Mouse (Mus musculus) gastrocnemius, adult 2 months (tissue): ENCODE data around the gene Fxn. TPM values are rescaled to one million over a fixed set of nuclear protein-coding genes. Genes with fewer than 3 reads are reported as not detected.

Source experiments
- DNase-seq: peaks from one replicate; pipeline ENCODE4 v3.0.0; 2022
- H3K27ac ChIP-seq: fragments of 200-600 bp; 2 replicates; pipeline ENCODE4 v1.8.1; 2022; ENCODE audit warnings: mild to moderate bottlenecking
- H3K4me3 ChIP-seq: fragments of 200-600 bp; 2 replicates; pipeline ENCODE4 v1.8.1; 2022; ENCODE audit warnings: mild to moderate bottlenecking, moderate library complexity
- CTCF ChIP-seq: fragments of 200-600 bp; IDR thresholded peaks from 2 replicates; pipeline ENCODE4 v1.8.1; 2022; ENCODE audit warnings: antibody characterized with exemption, mild to moderate bottlenecking, moderate library complexity
- intact Hi-C: fragments of 180-260 bp; cut with DNase I; formaldehyde crosslinking; loops from one replicate; pipeline ENCODE4 v1.15.1; 2025
- long read RNA-seq, 2 experiments: library from polyadenylated mRNA; stranded (forward); transcript quantifications; one replicate each; pipeline ENCODE4 v2.0.0; 2021
- total RNA-seq, 2 experiments: library from RNA; stranded (reverse); gene quantifications; 2 replicates each; pipeline ENCODE4 v1.2.3; 2021

The Fxn gene
- 10 to 100 TPM; 19.7 to 19.8 TPM for total RNA-seq
- long read RNA-seq, experiment 1, transcript Fxn-201 (5 exons, 1,114 nt), result major isoform, 52 of 52 reads
- long read RNA-seq, experiment 1, partial matches to known transcripts, result 0 of 52 reads
- long read RNA-seq, experiment 1, other reads (novel, unspliced or antisense), result 0 of 52 reads
- long read RNA-seq, experiment 2, transcript Fxn-201 (5 exons, 1,114 nt), result major isoform, 42 of 47 reads
- long read RNA-seq, experiment 2, partial matches to known transcripts, result 0 of 47 reads
- long read RNA-seq, experiment 2, other reads (novel, unspliced or antisense), result 3 of 47 reads

DNA sequence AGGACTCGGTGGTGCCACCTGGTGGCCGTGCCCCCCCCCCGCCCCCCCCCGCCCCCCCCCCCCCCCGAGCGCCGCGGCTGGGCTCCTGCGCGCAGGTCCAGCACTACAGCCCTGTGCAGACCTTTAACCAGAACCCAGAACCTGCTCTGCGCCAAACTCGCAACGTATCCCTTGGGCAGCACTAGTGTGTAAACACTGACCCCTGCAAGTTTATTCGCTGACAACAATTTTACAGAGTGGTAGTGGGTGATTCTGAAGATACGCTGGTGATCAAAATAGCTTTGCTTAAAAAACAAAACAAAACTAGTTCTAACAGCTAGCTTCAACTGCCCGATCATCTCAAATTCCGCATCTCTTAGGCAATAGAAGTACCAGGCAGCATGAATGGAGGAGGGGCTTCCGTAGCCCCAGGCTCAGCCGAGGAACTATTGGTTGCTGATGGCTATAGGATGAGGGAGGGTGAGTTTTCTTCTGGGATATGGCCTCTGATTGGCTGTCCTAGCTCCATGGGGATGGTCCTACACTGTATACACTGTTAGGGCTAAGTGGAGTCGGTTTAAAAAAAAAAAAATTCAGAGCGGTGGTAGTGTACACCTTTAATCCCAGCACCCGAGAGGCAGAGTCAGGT, at the start of gene Fxn:
Gene Fxn (minus strand): TSS at position 5 of the 628 bp plus-strand sequence.
- TF ChIP-seq CTCF, result peak; percentile 21; the same call in 1 of the 2 replicates
- DNase-seq, result no peak
- intact Hi-C loops, result loop anchor here (2.0 kb wide), 1 partner anchor 594 kb away; the partner anchor contains the start of gene Ptar1
- H3K4me3 ChIP-seq, result peak within 1 kb of the TSS; percentile 90
- peak within 1 kb of the TSS; percentile 97 for H3K27ac ChIP-seq

DNA sequence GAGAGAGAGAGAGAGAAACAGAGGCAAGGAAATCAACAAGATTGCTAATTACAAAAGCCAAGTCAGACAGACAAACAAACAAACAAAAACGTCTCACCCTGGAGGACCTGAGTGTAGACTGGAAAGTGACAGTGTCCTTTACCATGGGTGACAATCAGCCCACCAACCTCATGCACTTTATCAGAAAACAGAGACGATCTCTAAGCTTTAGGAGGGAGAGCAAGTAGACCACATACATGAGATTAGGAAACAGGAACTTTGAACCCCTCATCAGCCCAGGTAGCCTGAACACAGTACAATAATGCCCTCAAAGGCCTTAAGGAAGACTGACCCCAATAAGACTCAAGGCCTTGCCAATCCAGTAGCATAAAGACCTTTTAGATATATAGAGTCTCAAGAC, 47.5 kb upstream of the Fxn start:
- Histone ChIP-seq H3K27ac (no peak overlapping the region), H3K4me3 (no peak overlapping the region)
- intact Hi-C loops, result no loop called here
- TF ChIP-seq CTCF, result no peak
- no peak for DNase-seq

DNA sequence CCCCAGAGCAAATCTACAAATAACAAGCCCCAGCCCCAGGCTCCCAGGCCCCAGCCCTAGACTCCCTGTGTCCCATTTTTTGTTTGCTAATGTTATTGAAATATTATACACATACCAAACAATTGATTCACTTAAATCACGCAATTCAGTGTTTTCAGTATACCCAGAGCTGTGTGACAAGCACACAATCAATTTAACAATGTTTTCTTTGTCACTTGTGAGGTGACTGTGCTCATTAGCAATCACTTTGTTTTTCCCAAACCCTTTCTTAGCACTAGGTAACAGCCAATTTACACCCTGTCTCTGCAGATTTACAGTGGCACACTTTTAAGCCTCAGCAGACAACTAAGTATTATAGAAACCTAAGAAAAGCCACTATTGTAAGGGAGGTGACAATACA, 46.6 kb upstream of the Fxn start:
- no peak for DNase-seq
- H3K27ac ChIP-seq, result no peak overlapping the region
- TF ChIP-seq CTCF, result no peak
- H3K4me3 ChIP-seq, result no peak overlapping the region
- intact Hi-C loops, result no loop called here

DNA sequence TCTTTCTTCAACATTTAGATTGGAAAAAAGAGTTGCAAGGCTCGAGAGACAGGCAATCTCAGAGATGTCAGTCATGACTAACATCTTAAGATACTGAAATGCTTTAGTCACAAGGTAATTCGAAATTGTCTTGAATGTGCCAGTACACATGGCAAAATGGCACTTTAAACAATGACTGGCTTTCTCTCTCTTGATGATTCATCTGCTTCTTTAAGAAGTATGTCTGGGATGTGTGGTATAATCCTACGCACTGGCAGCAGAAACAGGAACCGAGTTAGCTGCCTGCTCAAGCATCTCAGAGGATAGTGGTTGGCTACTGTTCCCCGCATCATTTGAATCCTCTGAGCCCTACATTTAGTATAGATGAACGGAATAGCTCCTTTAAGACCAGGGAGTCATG, 45.3 kb upstream of the Fxn start:
- Histone ChIP-seq H3K4me3 (no peak overlapping the region), H3K27ac (no peak overlapping the region)
- TF ChIP-seq CTCF, result no peak
- DNase-seq, result no peak
- intact Hi-C loops, result no loop called here

DNA sequence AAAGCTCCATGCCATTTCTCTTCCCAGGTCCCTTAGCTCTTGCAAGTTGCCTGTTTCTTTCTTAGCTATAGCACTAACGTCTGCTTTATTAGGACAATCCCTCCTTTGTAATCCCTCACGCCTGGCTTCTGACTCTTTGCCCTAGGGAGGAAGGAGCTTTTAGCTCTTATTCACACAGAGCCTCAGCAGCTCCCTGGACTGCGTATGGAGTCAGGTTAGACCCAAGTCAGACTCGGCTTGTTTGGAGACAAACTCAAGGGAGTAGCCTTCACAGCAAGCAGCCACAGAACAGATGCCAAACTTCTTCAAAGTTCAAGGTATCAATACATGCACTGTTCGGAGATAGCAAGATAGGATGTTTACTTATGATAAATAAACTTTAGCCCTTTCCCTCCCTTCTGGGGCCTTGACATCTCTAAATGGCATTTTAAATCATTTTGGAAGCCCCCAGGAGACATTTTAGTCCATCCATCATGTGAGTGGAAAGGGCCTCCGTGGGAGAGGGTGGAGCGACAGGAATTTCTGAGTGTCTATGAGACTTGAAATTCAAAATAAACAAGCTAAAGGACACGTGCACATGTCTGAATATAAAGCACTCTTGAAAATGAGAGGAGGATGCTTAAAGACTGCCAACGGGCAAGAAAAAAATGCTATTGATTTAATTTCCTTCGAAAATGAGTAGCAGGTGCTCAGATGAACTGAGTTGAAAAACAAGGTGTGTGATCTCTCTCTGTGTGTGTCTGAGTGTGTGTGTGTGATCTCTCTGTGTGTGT, 43.6 kb upstream of the Fxn start:
- no peak for DNase-seq
- Histone ChIP-seq H3K4me3 (no peak overlapping the region), H3K27ac (no peak overlapping the region)
- intact Hi-C loops, result no loop called here
- no peak for TF ChIP-seq CTCF

DNA sequence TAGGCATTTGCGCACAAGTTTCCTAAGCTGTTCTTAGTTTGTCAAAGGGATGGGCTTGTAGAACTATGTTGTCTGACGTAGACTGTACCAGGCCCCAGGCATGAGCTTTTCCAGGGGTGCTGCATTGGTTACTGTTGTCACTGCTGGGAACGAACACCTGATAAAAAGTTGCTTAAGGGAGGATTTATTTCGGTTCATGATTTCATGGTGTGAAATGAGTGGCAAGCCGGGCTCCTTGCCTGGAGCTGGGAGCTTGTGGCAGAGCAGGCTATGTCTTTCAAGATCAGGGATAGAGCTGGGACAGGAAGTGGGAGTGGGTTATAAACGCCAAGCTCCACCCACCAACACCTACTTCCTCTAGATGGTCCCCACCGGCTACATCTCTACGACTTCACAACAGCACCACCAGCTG, 41.5 kb upstream of the Fxn start:
- Histone ChIP-seq H3K4me3 (no peak overlapping the region), H3K27ac (no peak overlapping the region)
- TF ChIP-seq CTCF, result no peak
- no peak for DNase-seq
- intact Hi-C loops, result no loop called here

DNA sequence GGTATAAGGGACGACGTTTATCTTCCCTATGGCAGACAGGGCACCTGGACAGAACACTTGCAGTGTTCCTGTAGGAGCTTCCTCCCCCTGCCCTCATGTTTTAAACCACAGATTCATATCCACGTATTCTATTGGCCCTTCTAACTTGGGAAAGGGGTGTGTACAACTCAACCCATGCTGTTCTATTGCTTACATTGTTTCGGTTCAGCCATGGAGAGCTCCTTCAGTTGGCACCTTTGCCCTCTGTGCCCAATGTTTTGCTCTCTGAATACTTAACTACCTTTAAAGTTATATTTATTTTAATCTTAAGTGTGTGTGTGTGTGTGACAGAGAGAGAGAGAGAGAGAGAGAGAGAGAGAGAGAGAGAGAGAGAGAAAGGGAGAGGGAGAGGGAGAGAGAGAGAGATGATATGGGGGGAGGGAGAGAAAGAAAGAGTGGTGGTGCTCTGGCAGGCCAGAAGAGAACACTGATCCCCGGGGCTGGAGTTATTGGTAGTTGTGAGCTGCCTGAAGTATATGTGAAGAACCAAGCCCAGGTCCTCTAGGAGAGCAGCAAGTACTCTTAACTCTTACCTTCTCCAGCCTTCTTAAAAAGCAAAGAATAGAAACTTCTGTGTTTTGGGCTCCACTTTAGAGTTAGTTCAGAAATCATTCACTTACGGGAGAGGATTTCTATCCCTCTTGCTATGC, 41.0 kb upstream of the Fxn start:
- no peak overlapping the region for H3K4me3 ChIP-seq
- TF ChIP-seq CTCF, result no peak
- no peak overlapping the region for H3K27ac ChIP-seq
- intact Hi-C loops, result no loop called here
- DNase-seq, result no peak

DNA sequence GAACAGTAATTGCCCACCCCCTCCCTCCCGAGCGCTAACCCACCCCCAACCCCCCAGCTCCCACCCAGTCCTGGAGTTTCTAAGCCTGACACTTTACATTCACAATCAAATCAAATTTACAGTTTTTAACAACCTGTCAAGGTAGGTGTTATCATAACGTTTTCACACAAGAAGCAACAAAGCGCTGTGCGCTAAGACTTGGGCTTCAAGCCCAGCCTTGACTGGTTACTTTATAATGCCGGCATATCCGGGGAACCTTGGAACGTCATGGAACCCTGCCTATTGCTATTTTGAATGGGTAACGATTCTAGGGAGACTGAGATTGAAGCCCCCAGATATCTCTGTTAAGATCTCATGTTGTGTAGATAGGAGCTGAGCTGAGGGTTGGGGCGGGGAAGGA, 37.8 kb upstream of the Fxn start:
- TF ChIP-seq CTCF, result no peak
- DNase-seq, result no peak
- Histone ChIP-seq H3K27ac (no peak overlapping the region), H3K4me3 (no peak overlapping the region)
- intact Hi-C loops, result no loop called here

DNA sequence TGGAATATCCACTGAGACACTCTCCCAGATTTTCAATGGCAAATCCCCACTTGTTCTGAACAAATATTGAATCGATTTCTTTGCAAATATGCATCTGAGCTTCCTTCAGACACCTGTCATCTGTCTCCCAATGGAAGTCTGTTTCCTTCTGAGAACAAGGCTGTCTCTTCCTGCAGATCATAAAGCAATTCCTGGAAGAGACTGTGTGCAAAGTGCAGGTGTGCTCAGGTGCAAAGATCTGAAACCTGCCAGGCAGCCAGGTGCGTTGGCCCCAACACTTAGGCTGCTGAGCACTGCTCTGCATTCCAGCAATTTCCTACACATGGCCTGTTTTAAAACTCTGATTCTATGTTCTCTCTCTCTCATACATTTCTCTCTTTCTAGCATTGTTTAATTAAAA, 37.3 kb upstream of the Fxn start:
- intact Hi-C loops, result no loop called here
- Histone ChIP-seq H3K4me3 (no peak overlapping the region), H3K27ac (no peak overlapping the region)
- no peak for DNase-seq
- no peak for TF ChIP-seq CTCF

DNA sequence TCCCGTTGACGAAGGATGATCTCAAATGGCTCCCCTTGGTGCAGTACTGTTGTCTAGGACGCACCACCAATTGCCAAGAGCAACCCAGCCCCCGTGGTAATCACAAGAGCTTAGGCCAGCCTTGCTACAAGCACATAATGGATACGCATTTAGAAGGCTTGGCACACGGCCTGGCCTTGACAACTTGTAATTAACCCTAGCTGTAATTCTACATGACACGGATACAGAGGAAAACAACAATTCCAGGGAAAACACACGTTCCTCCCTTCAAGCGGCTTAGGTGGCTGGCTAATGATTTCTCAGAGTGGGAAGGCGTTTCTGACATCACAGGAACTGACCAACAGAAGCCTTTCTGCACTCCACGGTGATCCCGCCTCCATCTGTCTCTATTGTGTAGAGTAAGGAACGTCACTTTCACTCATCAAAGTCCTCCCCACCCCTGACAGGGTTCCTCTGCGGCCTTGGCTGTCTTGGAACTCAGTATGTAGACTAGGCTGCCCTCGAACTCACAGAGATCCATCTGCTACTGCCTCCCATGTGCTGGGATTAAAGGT, 36.7 kb upstream of the Fxn start:
- intact Hi-C loops, result no loop called here
- H3K4me3 ChIP-seq, result no peak overlapping the region
- TF ChIP-seq CTCF, result no peak
- no peak overlapping the region for H3K27ac ChIP-seq
- DNase-seq, result no peak

DNA sequence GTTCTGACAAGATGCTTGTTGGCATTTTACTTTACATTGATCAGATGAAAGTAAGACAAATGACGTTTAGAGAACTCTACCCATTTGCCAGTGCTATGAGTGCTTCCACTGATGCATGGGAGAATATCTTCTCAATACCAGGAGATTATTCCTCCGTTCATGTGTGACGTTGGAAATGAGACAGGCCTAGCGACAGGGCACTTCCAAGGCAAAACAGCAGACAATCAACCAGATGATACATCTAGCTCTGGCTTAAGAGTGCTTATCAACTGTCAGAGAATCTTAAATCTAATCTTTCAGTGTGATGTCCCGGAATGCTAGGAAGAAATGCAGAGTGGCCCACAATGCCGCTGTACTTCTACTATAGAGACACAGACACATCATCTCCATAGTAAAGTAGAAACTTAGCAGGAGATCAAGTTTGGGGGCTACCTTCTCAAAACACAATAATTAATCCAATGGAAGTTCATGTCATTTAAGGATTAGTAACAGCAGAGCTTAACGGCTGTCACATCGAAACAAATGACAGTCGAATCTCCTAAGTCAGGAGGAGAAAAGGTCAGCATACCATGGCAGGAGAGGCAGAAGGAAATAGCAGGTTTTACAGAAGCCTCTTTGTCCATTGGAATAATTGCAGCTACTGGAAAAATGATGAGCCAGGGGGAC, 35.8 kb upstream of the Fxn start:
- DNase-seq, result no peak
- intact Hi-C loops, result no loop called here
- Histone ChIP-seq H3K4me3 (no peak overlapping the region), H3K27ac (no peak overlapping the region)
- no peak for TF ChIP-seq CTCF

DNA sequence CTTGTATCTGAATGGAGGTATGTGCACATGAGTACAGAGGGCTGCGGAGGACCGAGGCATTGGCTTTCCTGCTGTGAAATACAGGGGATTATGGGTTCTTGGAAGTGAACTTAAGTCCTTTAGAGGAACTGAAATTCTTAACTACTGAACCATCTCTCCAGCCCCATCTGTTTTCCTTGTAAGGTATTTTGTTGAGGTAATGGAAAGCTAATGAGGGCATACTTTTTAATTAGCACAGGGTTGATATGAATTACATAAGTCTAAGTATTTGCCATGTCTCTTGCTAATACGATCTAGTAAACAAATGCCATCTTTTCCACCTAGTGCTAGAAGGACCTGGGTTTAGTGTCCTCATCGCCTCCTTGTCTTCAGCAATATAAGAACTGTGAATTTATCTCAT, 34.8 kb upstream of the Fxn start:
- H3K27ac ChIP-seq, result no peak overlapping the region
- no peak overlapping the region for H3K4me3 ChIP-seq
- intact Hi-C loops, result no loop called here
- no peak for DNase-seq
- no peak for TF ChIP-seq CTCF
